In genomic region chr7:98597402-98597801, GRCm38 (mm10) we compare ENCODE assay signal across 16 mouse cellular contexts.
"Had no signal": no experiment of that assay in that cellular context is flagged by ENCODE, and none has a peak within 500 bp of the region (broad histone marks: within the 10 kb centered on the region; RNA-seq: fewer than 3 reads in every experiment).

No protein-coding gene starts in this region.

- H3K4me2 ChIP-seq: neural tube, embryonic 13.5 days; neural tube, embryonic 15.5 days; stomach, embryonic 15.5 days had no signal

- H3K4me3 ChIP-seq: neural tube, embryonic 13.5 days; neural tube, embryonic 15.5 days; stomach, embryonic 15.5 days had no signal

- H3K9me3 ChIP-seq: neural tube, embryonic 13.5 days; neural tube, embryonic 15.5 days; stomach, embryonic 15.5 days had no signal

- H3K27me3 ChIP-seq: neural tube, embryonic 13.5 days; neural tube, embryonic 15.5 days; stomach, embryonic 15.5 days had no signal

- H3K9ac ChIP-seq: neural tube, embryonic 13.5 days; neural tube, embryonic 15.5 days; stomach, embryonic 15.5 days had no signal

- H3K27ac ChIP-seq: neural tube, embryonic 13.5 days; neural tube, embryonic 15.5 days; stomach, embryonic 15.5 days; stomach, postnatal 0 days had no signal

- DNase-seq: retina, postnatal 1 day; right cerebral cortex, adult 18-20 months; right cerebral cortex, postnatal 14 days; right cerebral cortex, postnatal 25 days; right cerebral cortex, postnatal 4 days; spleen, adult 18-20 months; thymus, adult 18-20 months; thymus, adult 2 months; thymus, postnatal 14 days; thymus, postnatal 25 days; thymus, postnatal 36 days; thymus, postnatal 4 days had no signal

- H3K4me1 ChIP-seq: neural tube, embryonic 13.5 days; neural tube, embryonic 15.5 days; stomach, embryonic 15.5 days had no signal
